Mouse (Mus musculus): ENCODE data around the gene Cers2.

Cers2 gene

GRCm38 (mm10) chr3:95287541-95287940 is 27.1 kb upstream of the Cers2 start:
- no peak for DNase-seq (ENCODE audit: extremely low read depth, low read depth, low spot score)

- no peak for DNase-seq (ENCODE audit: extremely low read depth, low read depth, low spot score)
These were observed 25.2 kb upstream of the Cers2 start for GRCm38 (mm10) chr3:95289419-95289818.

- DNase-seq (ENCODE audit: extremely low read depth, low read depth, low spot score), result no peak
These were observed 24.4 kb upstream of the Cers2 start for GRCm38 (mm10) chr3:95290156-95290555.

- no peak for DNase-seq (ENCODE audit: extremely low read depth, low read depth, low spot score)
These were observed 23.6 kb upstream of the Cers2 start for GRCm38 (mm10) chr3:95291041-95291440.

GRCm38 (mm10) chr3:95292899-95293298 is 21.7 kb upstream of the Cers2 start:
- DNase-seq (ENCODE audit: extremely low read depth, low read depth, low spot score), result no peak

- no peak for DNase-seq (ENCODE audit: extremely low read depth, low read depth, low spot score)
These were observed 21.1 kb upstream of the Cers2 start for GRCm38 (mm10) chr3:95293537-95293936.

- DNase-seq (ENCODE audit: extremely low read depth, low read depth, low spot score), result no peak
These were observed 20.3 kb upstream of the Cers2 start for GRCm38 (mm10) chr3:95294316-95294715.

GRCm38 (mm10) chr3:95294718-95295117 is 19.9 kb upstream of the Cers2 start:
- no peak for DNase-seq (ENCODE audit: extremely low read depth, low read depth, low spot score)

GRCm38 (mm10) chr3:95295321-95296102 is 19.1 kb upstream of the Cers2 start:
- no peak for DNase-seq (ENCODE audit: extremely low read depth, low read depth, low spot score)

GRCm38 (mm10) chr3:95296103-95296469 is 18.5 kb upstream of the Cers2 start:
- DNase-seq (ENCODE audit: extremely low read depth, low read depth, low spot score), result no peak

GRCm38 (mm10) chr3:95298018-95298417 is 16.6 kb upstream of the Cers2 start:
- peak; percentile 98 for DNase-seq (ENCODE audit: extremely low read depth, low read depth, low spot score)

- no peak for DNase-seq (ENCODE audit: extremely low read depth, low read depth, low spot score)
These were observed 13.3 kb upstream of the Cers2 start for GRCm38 (mm10) chr3:95301204-95301796.

- DNase-seq (ENCODE audit: extremely low read depth, low read depth, low spot score), result no peak
These were observed 8.3 kb upstream of the Cers2 start for GRCm38 (mm10) chr3:95306244-95306643.

GRCm38 (mm10) chr3:95307100-95307499 is 7.5 kb upstream of the Cers2 start, which contains the start of gene Anxa9:
Gene Anxa9 (minus strand): TSS chr3:95307176.
- no peak for DNase-seq (ENCODE audit: extremely low read depth, low read depth, low spot score)

GRCm38 (mm10) chr3:95310496-95310895 is 4.1 kb upstream of the Cers2 start:
- DNase-seq (ENCODE audit: extremely low read depth, low read depth, low spot score), result no peak

GRCm38 (mm10) chr3:95310968-95311882 is 3.4 kb upstream of the Cers2 start:
- no peak for DNase-seq (ENCODE audit: extremely low read depth, low read depth, low spot score)

GRCm38 (mm10) chr3:95312623-95313022 is 2.0 kb upstream of the Cers2 start:
- DNase-seq (ENCODE audit: extremely low read depth, low read depth, low spot score), result no peak

GRCm38 (mm10) chr3:95313476-95313875 is 1.1 kb upstream of the Cers2 start:
- no peak for DNase-seq (ENCODE audit: extremely low read depth, low read depth, low spot score)

GRCm38 (mm10) chr3:95314075-95314474 is 516 bp upstream of the Cers2 start:
- DNase-seq (ENCODE audit: extremely low read depth, low read depth, low spot score), result no peak

GRCm38 (mm10) chr3:95315094-95315843 is 678 bp downstream of the Cers2 start:
- no peak for DNase-seq (ENCODE audit: extremely low read depth, low read depth, low spot score)

Measured in fat pad, adult 2 months (tissue).